Mouse (Mus musculus): ENCODE data around the gene Rad9a.

- TF ChIP-seq CTCF (IDR thresholded peaks at IDR 0.05; ENCODE audit: low read depth), result peak; percentile 71
- TF ChIP-seq EP300 (optimal IDR thresholded peaks at IDR 0.05), result no peak
Measured at GRCm38 (mm10) chr19:4216041-4216685, 14.7 kb upstream of the Rad9a start.

Measured in stomach, postnatal 0 days (tissue).